Mouse (Mus musculus) testis, adult 2 months (tissue): ENCODE data around the gene Nr1d1.

ENCODE experiments used
- CTCF ChIP-seq: fragments of 200-500 bp; IDR thresholded peaks from 2 replicates; pipeline ENCODE4 v1.5.1; 2012; ENCODE audit warnings: low read depth, mild to moderate bottlenecking, inconsistent platforms, low read length, moderate library complexity; ENCODE audit not compliant: control insufficient read depth, insufficient read depth, insufficient replicate concordance
- POLR2A ChIP-seq: fragments of 200-500 bp; IDR thresholded peaks from 2 replicates; pipeline ENCODE4 v1.6.1; 2012; ENCODE audit warnings: low read depth, mild to moderate bottlenecking, inconsistent platforms, low read length, moderate library complexity; ENCODE audit not compliant: control insufficient read depth

DNA sequence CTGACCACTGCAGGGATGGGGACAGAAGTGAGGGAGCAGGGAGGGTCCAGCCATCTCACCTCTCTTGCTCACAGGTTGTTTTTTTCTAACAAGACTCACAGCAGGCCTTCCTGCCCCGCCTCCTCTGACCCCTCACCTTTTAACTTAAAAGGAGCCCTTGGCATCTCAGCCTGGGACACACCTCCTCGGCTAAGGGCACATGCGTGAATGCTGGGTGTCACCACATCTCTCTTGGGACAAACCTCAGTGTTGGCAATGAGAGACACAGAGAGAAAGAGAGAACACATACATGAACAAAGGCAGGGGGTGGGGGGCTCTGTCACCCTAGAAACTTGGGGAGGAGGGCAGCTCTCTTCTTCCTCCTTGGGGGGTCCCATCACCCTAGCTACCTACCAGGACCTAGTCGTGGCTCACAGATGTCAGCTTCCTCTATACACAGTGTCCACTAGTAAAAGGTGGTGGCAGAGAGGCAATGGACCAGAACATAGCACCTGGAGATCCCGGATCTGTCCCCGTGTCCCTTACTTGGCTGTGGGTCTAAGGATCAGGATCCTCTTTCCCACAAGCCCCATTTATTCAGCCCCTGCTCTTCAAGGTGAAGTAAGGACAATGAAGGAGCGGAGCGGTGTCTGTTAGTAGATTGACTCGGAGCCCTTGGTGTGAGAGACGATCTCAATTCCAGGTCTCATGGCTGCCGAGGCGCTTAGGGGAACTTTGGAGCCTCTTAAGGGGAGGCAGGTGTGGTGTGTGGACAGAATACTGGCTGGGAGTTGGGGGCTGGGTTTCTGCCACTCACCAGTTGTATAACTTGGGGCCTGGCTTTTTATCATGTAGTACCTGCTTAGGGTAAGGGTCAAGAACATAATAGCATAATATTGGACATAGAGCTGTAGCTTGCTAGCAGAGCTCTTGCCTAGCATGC, 28.9 kb downstream of the Nr1d1 start:
- TF ChIP-seq CTCF = no peak
- no peak for TF ChIP-seq POLR2A
